Comparison of ENCODE assay signal across 15 mouse cellular contexts in the genomic region with DNA sequence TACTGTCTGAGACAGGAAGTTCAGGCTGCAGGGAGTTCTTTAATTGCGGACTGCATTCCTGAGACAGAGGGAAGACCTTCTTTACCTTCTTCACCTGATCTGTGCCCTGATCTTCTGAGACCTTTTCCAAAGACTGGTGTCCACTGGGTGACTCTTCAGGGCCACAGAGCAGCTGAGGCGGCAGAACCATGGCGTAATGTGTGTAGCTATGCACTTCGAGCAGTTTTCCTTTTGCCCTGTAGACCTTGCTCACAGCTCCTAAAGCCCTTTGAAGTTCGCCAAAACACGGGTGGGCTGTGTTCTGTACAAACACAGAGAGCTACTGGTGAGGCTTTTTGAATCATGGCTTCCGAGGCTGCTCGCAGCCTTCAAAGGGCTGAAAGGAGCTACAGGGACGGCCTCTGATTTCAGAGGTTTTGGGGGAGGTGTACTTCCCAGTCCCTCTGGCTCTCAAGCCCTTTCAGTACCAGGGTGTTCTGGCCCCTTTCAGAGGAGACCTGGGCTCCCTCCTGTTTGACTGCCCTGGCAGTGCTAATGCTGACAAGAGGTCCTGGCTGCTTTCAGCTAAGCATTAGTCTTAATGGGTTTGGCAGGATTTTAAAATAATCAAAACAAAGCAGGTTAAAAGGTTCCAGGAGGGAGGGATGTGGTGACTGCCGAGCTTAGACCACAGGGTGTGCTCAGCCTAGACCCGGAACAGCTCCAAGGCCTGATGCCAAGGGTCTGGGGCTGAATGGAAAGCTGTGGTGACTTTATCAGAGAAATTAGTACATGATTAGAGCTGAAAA. TPM values are rescaled to one million over a fixed set of nuclear protein-coding genes. Genes with fewer than 3 reads are reported as not detected.
A peak's percentile ranks its signal among the peaks of the same experiment; 100 is the strongest.
DNase-seq lines count a peak whose midpoint lies in the region; ATAC-seq lines count a peak whose summit lies in the region.
"Had no signal": no experiment of that assay in that cellular context is flagged by ENCODE, and none has a peak within 500 bp of the region (broad histone marks: within the 10 kb centered on the region; RNA-seq: fewer than 3 reads in every experiment).

No protein-coding gene starts in this region.

- H3K4me1 ChIP-seq in lung, embryonic 16.5 days (replicated peaks; ENCODE audit: control insufficient read depth, insufficient read depth, low read length) = no peaks in the 10 kb centered on the region
- H3K4me1 ChIP-seq in limb, embryonic 12.5 days (replicated peaks) = peaks cover 15% of the 10 kb centered on the region

- H3K9ac ChIP-seq in lung, embryonic 16.5 days (ENCODE audit: low read length) = no peak overlapping the region
- H3K9ac ChIP-seq in limb, embryonic 12.5 days (replicated peaks) = no peak overlapping the region

- peak; percentile 79 for DNase-seq in heart, adult 11 months
- no peak for DNase-seq in heart, postnatal 14 days
- DNase-seq in lung, postnatal 14 days = no peak
- DNase-seq in yolk sac, embryonic 10.5 days (ENCODE audit: low spot score) = peak; percentile 14
- DNase-seq in gastrocnemius, adult 8-10 months (ENCODE audit: low spot score in 2 of 2) = no peak
- DNase-seq in T-cell, adult 2 months (ENCODE audit: low spot score) = no peak

- intact Hi-C loops in heart, postnatal 14 days (cut with DNase I) = no loop called here

- 20% methylated on average over 11 of the region's 11 CpGs for WGBS in lung, embryonic 16.5 days
- WGBS in limb, embryonic 12.5 days = 26% methylated on average over 11 of the region's 11 CpGs

- no peaks in the 10 kb centered on the region for H3K36me3 ChIP-seq in lung, embryonic 16.5 days (ENCODE audit: control insufficient read depth, insufficient read depth, low read length)
- H3K36me3 ChIP-seq in limb, embryonic 12.5 days = no peaks in the 10 kb centered on the region

- no peak overlapping the region for H3K4me2 ChIP-seq in lung, embryonic 16.5 days (ENCODE audit: low read depth, low read length)
- peak overlapping the region; percentile 13; the same call in 1 of the 2 replicates for H3K4me2 ChIP-seq in limb, embryonic 12.5 days

- no peak overlapping the region for H3K4me3 ChIP-seq in lung, embryonic 16.5 days (ENCODE audit: low read length)
- H3K4me3 ChIP-seq in limb, embryonic 12.5 days (replicated peaks) = no peak overlapping the region

- H3K27ac ChIP-seq in lung, embryonic 16.5 days (ENCODE audit: low read length) = no peak overlapping the region
- H3K27ac ChIP-seq in limb, embryonic 12.5 days = 0 out of 2 replicates have a peak overlapping the region, but pooled peaks have one; percentile 23

- ATAC-seq in lung, embryonic 16.5 days (ENCODE audit: low read depth) = 0 out of 2 replicates have a peak, but pooled peaks have one; percentile 34
- ATAC-seq in limb, embryonic 12.5 days (ENCODE audit: insufficient number of reproducible peaks, insufficient read depth, low FRiP score, low TSS enrichment, low read depth) = peak; percentile 57; the same call in 1 of the 2 replicates

- H3K27me3 ChIP-seq in lung, embryonic 16.5 days (ENCODE audit: control insufficient read depth, insufficient read depth, low read depth, low read length) = no peaks in the 10 kb centered on the region
- H3K27me3 ChIP-seq in limb, embryonic 12.5 days = no peaks in the 10 kb centered on the region

- H3K9me3 ChIP-seq in lung, embryonic 16.5 days (ENCODE audit: control insufficient read depth, low read length) = no peaks in the 10 kb centered on the region
- H3K9me3 ChIP-seq in limb, embryonic 12.5 days = no peaks in the 10 kb centered on the region

RNA-seq across cellular contexts. Expression of gene 4930583I09Rik, which starts 33.5 kb away (rescaled TPM):
- not detected for total RNA-seq in heart, postnatal 14 days (2021)
- polyA plus RNA-seq in lung, embryonic 16.5 days (2015; fragmentation: Nextera tagmentation; extraction: Ambion mirVana) = not detected in 2 replicates
- polyA plus RNA-seq in limb, embryonic 12.5 days (2016; fragmentation: Nextera tagmentation; extraction: Ambion mirVana) = not detected in 2 replicates
- total RNA-seq in gastrocnemius, adult 8-10 months (2022) = not detected
- total RNA-seq: granulocyte monocyte progenitor cell, adult 5-6 weeks; liver, adult 2 months; megakaryocyte, adult 5-6 weeks; neutrophil, adult 5-6 weeks had no signal
- polyA plus RNA-seq: cortical plate, adult 2 months; large intestine, adult 2 months; liver, adult 2 months; spleen, adult 2 months had no signal

Comparison
In these comparisons a context has a peak if more than half of its experiments do, and no peak if none do; other contexts are left out.
1. DNase-seq: peak in heart, adult 11 months (single experiment) and yolk sac, embryonic 10.5 days (single experiment); none in heart, postnatal 14 days (0 of 2), lung, postnatal 14 days (single experiment), gastrocnemius, adult 8-10 months (0 of 2) and T-cell, adult 2 months (single experiment).